Mouse (Mus musculus): ENCODE results near the gene Gm28230. TPM values are rescaled to one million over a fixed set of nuclear protein-coding genes. Genes with fewer than 3 reads are reported as not detected.

The Gm28230 gene
- polyA plus RNA-seq (2012; ENCODE audit: low replicate concordance) = 0.03 TPM in 1 of 2 replicates, not detected in the other

DNA sequence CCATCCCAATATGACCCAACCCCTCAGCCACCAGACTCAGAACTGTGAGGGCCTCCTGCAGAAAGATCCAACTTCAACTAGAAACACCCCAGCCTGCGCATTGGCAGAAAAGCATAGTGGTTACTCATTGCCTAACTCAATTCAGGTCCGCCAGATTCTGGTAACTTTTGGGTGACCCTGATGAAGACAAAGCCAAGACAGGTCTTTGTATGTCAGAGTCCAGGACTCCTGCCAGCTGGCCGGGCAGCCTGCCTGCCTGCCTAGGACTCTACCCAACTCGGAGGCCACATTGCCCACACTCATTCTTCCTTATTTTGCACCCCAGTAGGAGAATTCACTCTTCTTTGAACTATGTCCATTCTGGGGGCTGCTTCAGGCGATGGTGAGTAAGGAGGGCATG lies at the start of gene Gm28230:
Gm28230 (plus strand) TSS at position 178 of the 400 bp plus-strand sequence.

GRCm38 (mm10) chr2:74678891-74679595 lies 47.5 kb upstream of the Gm28230 start, which contains the start of gene Hoxd11:
Gene Hoxd11, plus strand, starts transcription at chr2:74679557.

GRCm38 (mm10) chr2:74691022-74691951 lies 35.2 kb upstream of the Gm28230 start, which contains the start of gene Hoxd10:
Gene Hoxd10, plus strand, starts transcription at chr2:74691924.

GRCm38 (mm10) chr2:74697567-74698121 lies 28.9 kb upstream of the Gm28230 start, which contains the start of gene Hoxd9:
Gene Hoxd9, plus strand, starts transcription at chr2:74697727.

GRCm38 (mm10) chr2:74704393-74704998 lies 22.0 kb upstream of the Gm28230 start, which contains the start of gene Hoxd8:
Gene Hoxd8, plus strand, starts transcription at chr2:74704615.

DNA sequence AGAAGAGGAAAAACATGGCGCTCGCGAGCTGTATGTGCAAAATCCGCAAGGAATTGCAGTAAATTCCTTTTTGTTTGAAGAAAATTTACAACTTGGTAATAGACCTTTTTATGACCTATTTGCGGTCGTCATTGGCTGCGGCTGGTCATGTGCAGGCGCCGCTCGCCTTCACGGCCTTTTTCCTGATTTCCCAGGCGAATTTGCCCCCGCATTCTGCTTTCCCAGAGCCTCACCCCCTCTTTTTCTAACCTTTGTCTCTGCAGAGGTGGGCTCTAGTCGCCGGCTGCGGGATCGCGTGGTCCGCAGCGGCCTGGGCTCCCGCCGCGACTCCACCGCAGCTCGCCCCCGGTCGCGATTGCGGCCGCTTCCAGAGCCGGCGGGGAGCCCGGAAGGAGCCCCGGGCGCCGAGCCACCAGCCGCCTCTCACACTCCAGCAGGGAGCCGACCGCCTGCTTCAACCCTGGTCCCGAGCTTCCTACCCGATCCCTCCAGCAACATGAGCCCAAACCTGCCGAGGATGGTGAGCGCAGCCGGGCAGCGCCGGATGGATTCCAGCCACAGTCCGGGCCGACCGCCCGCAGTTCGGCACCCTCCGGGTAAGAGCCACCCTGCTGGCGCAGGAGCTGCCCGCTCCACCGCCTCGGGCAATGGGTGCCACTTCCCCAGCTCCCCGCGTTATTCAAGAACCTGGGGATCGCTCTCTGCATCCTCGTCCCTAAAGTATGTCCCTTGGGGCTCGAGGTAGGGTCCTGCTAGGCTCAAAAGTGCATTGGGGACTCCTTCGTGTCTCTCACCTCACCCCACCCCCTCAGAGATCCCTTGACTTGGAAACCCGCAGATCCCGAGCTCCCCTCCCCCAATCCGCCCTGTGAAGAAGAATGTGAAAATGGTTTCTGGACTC lies 14.6 kb upstream of the Gm28230 start, which contains the start of the genes Hoxd3 and Hoxd4:
Hoxd3 (plus strand) TSS at position 207 of the 901 bp plus-strand sequence.
Hoxd4 (plus strand) TSS at position 209 of the 901 bp plus-strand sequence.

DNA sequence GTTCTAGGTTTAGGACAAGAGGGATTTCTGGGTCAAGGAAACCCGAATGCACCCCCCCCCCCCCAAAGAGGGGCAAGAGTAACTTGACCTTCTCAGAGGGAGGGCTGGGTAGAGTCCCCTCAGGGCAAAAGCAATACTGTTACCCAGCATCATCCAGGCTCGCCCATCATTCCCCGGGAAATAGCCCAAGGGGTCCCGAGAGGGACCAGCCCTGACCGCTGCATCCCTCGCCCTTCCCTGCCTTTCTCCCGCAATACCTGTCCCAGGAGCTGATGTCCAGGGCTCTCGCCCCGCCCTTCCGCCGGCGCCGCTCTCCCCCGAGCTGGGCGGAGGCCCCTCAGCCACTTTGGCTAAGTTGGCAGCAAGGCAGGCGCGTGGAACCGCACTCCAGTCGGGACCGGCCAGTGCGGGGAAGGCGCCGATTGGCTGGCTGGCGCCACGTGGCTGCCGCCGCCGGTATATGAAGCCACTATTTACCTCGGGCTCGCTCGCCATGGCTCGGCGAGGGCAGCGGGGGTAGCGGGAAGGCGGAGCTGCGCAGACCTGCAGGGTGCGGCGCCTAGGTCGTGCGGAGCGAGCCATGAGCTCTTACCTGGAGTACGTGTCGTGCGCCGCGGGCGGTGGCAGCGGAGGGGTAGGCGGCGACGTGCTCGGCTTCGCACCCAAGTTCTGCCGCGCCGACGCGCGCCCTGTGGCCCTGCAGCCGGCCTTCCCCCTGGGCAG lies 36.2 kb downstream of the Gm28230 start, which contains the start of gene Hoxd1:
Hoxd1 (plus strand) TSS at position 459 of the 723 bp plus-strand sequence.

Other genes starting within 250 kb of the Gm28230 start
- gene Lnpk, start 147.3 kb upstream of the Gm28230 start, polyA plus RNA-seq (2012; ENCODE audit: low replicate concordance) = 5.0 and 12.5 TPM in 2 replicates
- not detected in 2 replicates for gene Evx2, start 67.2 kb upstream of the Gm28230 start, polyA plus RNA-seq (2012; ENCODE audit: low replicate concordance)
- not detected in 2 replicates for gene Hoxd13, start 58.4 kb upstream of the Gm28230 start, polyA plus RNA-seq (2012; ENCODE audit: low replicate concordance)
- gene Hoxd12, start 51.7 kb upstream of the Gm28230 start, polyA plus RNA-seq (2012; ENCODE audit: low replicate concordance) = not detected in 2 replicates
- gene Hoxd11, start 47.2 kb upstream of the Gm28230 start, polyA plus RNA-seq (2012; ENCODE audit: low replicate concordance) = not detected in 2 replicates
- not detected in 2 replicates for gene Hoxd10, start 34.8 kb upstream of the Gm28230 start, polyA plus RNA-seq (2012; ENCODE audit: low replicate concordance)
- not detected in 2 replicates for gene Hoxd9, start 29.0 kb upstream of the Gm28230 start, polyA plus RNA-seq (2012; ENCODE audit: low replicate concordance)
- 0.04 TPM in 1 of 2 replicates, not detected in the other for gene Hoxd8, start 22.1 kb upstream of the Gm28230 start, polyA plus RNA-seq (2012; ENCODE audit: low replicate concordance)
- gene Hoxd3, start 14.8 kb upstream of the Gm28230 start, polyA plus RNA-seq (2012; ENCODE audit: low replicate concordance) = not detected in 2 replicates
- gene Hoxd4, start 14.8 kb upstream of the Gm28230 start, polyA plus RNA-seq (2012; ENCODE audit: low replicate concordance) = 0.47 TPM in 1 of 2 replicates, not detected in the other
- not detected in 2 replicates for gene Hoxd1, start 36.3 kb downstream of the Gm28230 start, polyA plus RNA-seq (2012; ENCODE audit: low replicate concordance)
- gene Mtx2, start 99.1 kb downstream of the Gm28230 start, polyA plus RNA-seq (2012; ENCODE audit: low replicate concordance) = 21.6 and 35.3 TPM in 2 replicates

All from hematopoietic multipotent progenitor cell, adult 10-12 weeks (in vitro differentiated cells).